Mouse (Mus musculus) MEL (cell line): ENCODE results near the gene Tmem266. TPM values are rescaled to one million over a fixed set of nuclear protein-coding genes. Genes with fewer than 3 reads are reported as not detected.

Source experiments
- DNase-seq: peaks from one replicate; pipeline ENCODE4 v3.0.0; 2011; ENCODE audit warnings: low read depth, low spot score
- H3K27ac ChIP-seq: 2 replicates; pipeline ENCODE4 v1.5.1; 2012; ENCODE audit warnings: low read depth, mild to moderate bottlenecking, control low read depth, low read length, moderate library complexity; ENCODE audit not compliant: control insufficient read depth
- H3K27me3 ChIP-seq, 2 experiments: fragments of 150-350 bp in 1 of 2; sonication (generic) in 1 of 2; 2 replicates each; pipeline ENCODE4 v1.6.1; 2012; ENCODE audit warnings: low read length in 2 of 2, mild to moderate bottlenecking in 2 of 2, improper control_type of control experiment in 1 of 2, moderate library complexity in 1 of 2; ENCODE audit not compliant: insufficient read depth in 2 of 2, control insufficient read depth in 1 of 2
- H3K36me3 ChIP-seq, 2 experiments: 2 replicates each; pipeline ENCODE4 v1.6.1; 2012 to 2014; ENCODE audit warnings: low read length in 2 of 2, improper control_type of control experiment in 1 of 2, inconsistent platforms in 1 of 2, mild to moderate bottlenecking in 1 of 2; ENCODE audit not compliant: insufficient read depth in 2 of 2, control insufficient read depth in 1 of 2
- H3K4me1 ChIP-seq, 2 experiments: fragments of 150-350 bp in 1 of 2; sonication (generic) in 1 of 2; 2 replicates each; pipeline ENCODE4 v1.6.1; 2012; ENCODE audit warnings: low read length in 2 of 2, improper control_type of control experiment in 1 of 2, mild to moderate bottlenecking in 1 of 2; ENCODE audit not compliant: insufficient read depth in 2 of 2, control insufficient read depth in 1 of 2
- H3K4me3 ChIP-seq, 2 experiments: fragments of 150-350 bp in 1 of 2; sonication (generic) in 1 of 2; 2 replicates each; pipeline ENCODE4 v1.5.1; 2012; ENCODE audit warnings: low read depth in 2 of 2, low read length in 2 of 2, mild to moderate bottlenecking in 2 of 2, moderate library complexity in 2 of 2, control low read depth in 1 of 2, improper control_type of control experiment in 1 of 2; ENCODE audit not compliant: control insufficient read depth in 1 of 2, insufficient read depth in 1 of 2
- H3K79me2 ChIP-seq: 2 replicates; pipeline ENCODE4 v1.6.1; 2012; ENCODE audit warnings: mild to moderate bottlenecking, low read length, moderate library complexity; ENCODE audit not compliant: control insufficient read depth, poor library complexity, insufficient read depth
- H3K9ac ChIP-seq: 2 replicates; pipeline ENCODE4 v1.6.1; 2012; ENCODE audit warnings: low read depth, mild to moderate bottlenecking, control low read depth, low read length, moderate library complexity; ENCODE audit not compliant: control insufficient read depth, poor library complexity, severe bottlenecking
- H3K9me3 ChIP-seq: fragments of 150-350 bp; sonication (generic); replicated peaks from 2 replicates; pipeline ENCODE4 v1.6.1; 2012; ENCODE audit warnings: mild to moderate bottlenecking, low read length, improper control_type of control experiment, moderate library complexity; ENCODE audit not compliant: insufficient read depth
- BHLHE40 ChIP-seq: IDR thresholded peaks from 2 replicates; pipeline ENCODE4 v1.6.1; 2012; ENCODE audit warnings: low read depth, mild to moderate bottlenecking, inconsistent platforms, low read length, improper control_type of control experiment, borderline replicate concordance
- CHD1 ChIP-seq: IDR thresholded peaks from 2 replicates; pipeline ENCODE4 v1.6.1; 2012; ENCODE audit warnings: low read depth, mild to moderate bottlenecking, inconsistent platforms, low read length, improper control_type of control experiment
- CHD2 ChIP-seq: IDR thresholded peaks from 2 replicates; pipeline ENCODE4 v1.6.1; 2011; ENCODE audit warnings: low read length, improper control_type of control experiment
- CTCF ChIP-seq, 3 experiments: IDR thresholded peaks in 2 of 3; conservative IDR thresholded peaks in 1 of 3; 2 replicates each; pipeline ENCODE4 v1.5.1; 2011 to 2012; ENCODE audit warnings: low read length in 3 of 3, low read depth in 2 of 3, mild to moderate bottlenecking in 2 of 3, improper control_type of control experiment in 1 of 3, inconsistent platforms in 1 of 3, mixed read lengths in 1 of 3, moderate library complexity in 1 of 3; ENCODE audit not compliant: control insufficient read depth in 1 of 3, insufficient read depth in 1 of 3, poor library complexity in 1 of 3, severe bottlenecking in 1 of 3
- E2F4 ChIP-seq: IDR thresholded peaks from 2 replicates; pipeline ENCODE4 v1.6.1; 2011; ENCODE audit warnings: low read depth, low read length, improper control_type of control experiment, borderline replicate concordance
- ELF1 ChIP-seq: IDR thresholded peaks from 2 replicates; pipeline ENCODE4 v1.6.1; 2014; ENCODE audit warnings: low read depth, mild to moderate bottlenecking, inconsistent platforms, low read length, improper control_type of control experiment, moderate library complexity
- EP300 ChIP-seq, 2 experiments: IDR thresholded peaks; 2 replicates each; pipeline ENCODE4 v1.6.1; 2011; ENCODE audit warnings: improper control_type of control experiment in 2 of 2, low read length in 2 of 2, low read depth in 1 of 2, mild to moderate bottlenecking in 1 of 2
- ETS1 ChIP-seq: IDR thresholded peaks from 2 replicates; pipeline ENCODE4 v1.6.1; 2012; ENCODE audit warnings: low read depth, mild to moderate bottlenecking, inconsistent platforms, low read length, improper control_type of control experiment, moderate library complexity
- HCFC1 ChIP-seq: IDR thresholded peaks from 2 replicates; pipeline ENCODE4 v1.6.1; 2012; ENCODE audit warnings: low read depth, mild to moderate bottlenecking, inconsistent platforms, low read length, improper control_type of control experiment, moderate library complexity
- KAT2A ChIP-seq: conservative IDR thresholded peaks from 2 replicates; pipeline ENCODE4 v1.6.1; 2012; ENCODE audit warnings: low read depth, low read length, improper control_type of control experiment, inconsistent platforms
- MAZ ChIP-seq: IDR thresholded peaks from 2 replicates; pipeline ENCODE4 v1.6.1; 2012; ENCODE audit warnings: low read depth, mild to moderate bottlenecking, inconsistent platforms, low read length, improper control_type of control experiment
- MEF2A ChIP-seq: IDR thresholded peaks from 2 replicates; pipeline ENCODE4 v1.6.1; 2014; ENCODE audit warnings: low read depth, mild to moderate bottlenecking, inconsistent platforms, low read length, improper control_type of control experiment; ENCODE audit not compliant: poor library complexity, insufficient replicate concordance, severe bottlenecking; ENCODE audit errors: extremely low read depth
- MXI1 ChIP-seq: IDR thresholded peaks from 2 replicates; pipeline ENCODE4 v1.6.1; 2011; ENCODE audit warnings: mild to moderate bottlenecking, low read depth, low read length, improper control_type of control experiment
- MYB ChIP-seq: IDR thresholded peaks from 2 replicates; pipeline ENCODE4 v1.6.1; 2011; ENCODE audit warnings: mild to moderate bottlenecking, low read depth, low read length, improper control_type of control experiment
- NELFE ChIP-seq: IDR thresholded peaks from 2 replicates; pipeline ENCODE4 v1.6.1; 2011; ENCODE audit warnings: low read depth, low read length, improper control_type of control experiment
- POLR2A ChIP-seq, 2 experiments: IDR thresholded peaks; 2 replicates each; pipeline ENCODE4 v1.6.1; 2011 to 2012; ENCODE audit warnings: low read length in 2 of 2, mild to moderate bottlenecking in 2 of 2, control low read depth in 1 of 2, improper control_type of control experiment in 1 of 2, low read depth in 1 of 2, moderate library complexity in 1 of 2; ENCODE audit not compliant: control insufficient read depth in 1 of 2, insufficient read depth in 1 of 2, poor library complexity in 1 of 2
- POLR2AphosphoS2 ChIP-seq: IDR thresholded peaks from 2 replicates; pipeline ENCODE4 v1.6.1; 2011; ENCODE audit warnings: low read length, improper control_type of control experiment
- RCOR1 ChIP-seq: IDR thresholded peaks from 2 replicates; pipeline ENCODE4 v1.6.1; 2012; ENCODE audit warnings: low read depth, mild to moderate bottlenecking, inconsistent platforms, low read length, improper control_type of control experiment
- TBP ChIP-seq: IDR thresholded peaks from 2 replicates; pipeline ENCODE4 v1.8.0; 2011; ENCODE audit warnings: low read depth, low read length, improper control_type of control experiment
- TCF12 ChIP-seq: IDR thresholded peaks from 2 replicates; pipeline ENCODE4 v1.6.1; 2014; ENCODE audit warnings: low read depth, mild to moderate bottlenecking, inconsistent platforms, low read length, improper control_type of control experiment, moderate library complexity
- USF1 ChIP-seq: IDR thresholded peaks from 2 replicates; pipeline ENCODE4 v1.6.1; 2014; ENCODE audit warnings: low read depth, mild to moderate bottlenecking, inconsistent platforms, low read length, improper control_type of control experiment, moderate library complexity
- USF2 ChIP-seq, 2 experiments: IDR thresholded peaks; 2 replicates each; pipeline ENCODE4 v1.6.1; 2011 to 2012; ENCODE audit warnings: improper control_type of control experiment in 2 of 2, low read length in 2 of 2, borderline replicate concordance in 1 of 2, inconsistent platforms in 1 of 2, low read depth in 1 of 2, mild to moderate bottlenecking in 1 of 2; ENCODE audit not compliant: insufficient read depth in 1 of 2
- ZKSCAN1 ChIP-seq: IDR thresholded peaks from 2 replicates; pipeline ENCODE4 v1.6.1; 2012; ENCODE audit warnings: low read depth, mild to moderate bottlenecking, inconsistent platforms, low read length, improper control_type of control experiment, moderate library complexity
- ZMIZ1 ChIP-seq: IDR thresholded peaks from 2 replicates; pipeline ENCODE4 v1.6.1; 2012; ENCODE audit warnings: low read depth, mild to moderate bottlenecking, inconsistent platforms, low read length, improper control_type of control experiment, moderate library complexity
- ZNF384 ChIP-seq: IDR thresholded peaks from 2 replicates; pipeline ENCODE4 v1.6.1; 2012; ENCODE audit warnings: low read depth, mild to moderate bottlenecking, inconsistent platforms, low read length, improper control_type of control experiment
- polyA plus RNA-seq, 2 experiments: library from polyadenylated mRNA; stranded (reverse) in 1 of 2; unstranded in 1 of 2; fragments of >175 nt in 1 of 2; fragments of >200 nt in 1 of 2; gene quantifications; 2 replicates each; pipeline versions ENCODE4 v1.2.1 to v1.2.4; 2012; ENCODE audit warnings: low replicate concordance in 2 of 2, low read depth in 1 of 2; ENCODE audit not compliant: insufficient read length in 2 of 2, insufficient read depth in 1 of 2, missing spikeins in 1 of 2
- total RNA-seq: library from RNA; depleted of rRNA; stranded (reverse); fragments of 300-350 nt; gene quantifications from 2 replicates; pipeline ENCODE4 v1.2.3, GENCODE M21; 2012

Gene Tmem266
- total and polyA plus RNA-seq, 3 experiments = not detected

- DNase-seq = no peak
- no peak overlapping the region for H3K27ac ChIP-seq
- no peaks in the 10 kb centered on the region for H3K36me3 ChIP-seq
- H3K9ac ChIP-seq = no peak overlapping the region
- H3K4me1 ChIP-seq = no peaks in the 10 kb centered on the region
- no peak overlapping the region for H3K4me3 ChIP-seq
- H3K79me2 ChIP-seq = no peaks in the 10 kb centered on the region
- H3K27me3 ChIP-seq = peaks cover 0 to 10% of the 10 kb centered on the region in 2 experiments; a peak in 3 of 4 replicates
- TF ChIP-seq CHD1 (no peak), BHLHE40 (no peak), CHD2 (no peak), TBP (no peak), ELF1 (no peak), RCOR1 (no peak), EP300 (IDR thresholded peaks at IDR 0.05; ENCODE audit: low read depth in 1 of 2, low read length in 2 of 2) (no peak), HCFC1 (no peak), POLR2A (IDR thresholded peaks at IDR 0.05; ENCODE audit: control insufficient read depth in 1 of 2, insufficient read depth in 1 of 2, low read depth in 1 of 2, low read length in 2 of 2, poor library complexity in 1 of 2) (no peak), ZKSCAN1 (no peak), CTCF (IDR thresholded peaks at IDR 0.05 in 2 of 3, conservative IDR thresholded peaks at IDR 0.05 in 1 of 3; ENCODE audit: control insufficient read depth in 1 of 3, insufficient read depth in 1 of 3, low read depth in 2 of 3, low read length in 3 of 3, poor library complexity in 1 of 3, severe bottlenecking in 1 of 3) (no peak)
- TF ChIP-seq, all 39 proteins: peak for 0
- H3K9me3 ChIP-seq = no peaks in the 10 kb centered on the region
Measured at GRCm38 (mm10) chr9:55404256-55404655, 77.5 kb downstream of the Tmem266 start.

GRCm38 (mm10) chr9:55404976-55405702 lies 78.4 kb downstream of the Tmem266 start:
- peaks cover 0 to 4% of the 10 kb centered on the region in 2 experiments; a peak in 3 of 4 replicates for H3K27me3 ChIP-seq
- H3K4me1 ChIP-seq = no peaks in the 10 kb centered on the region
- H3K9me3 ChIP-seq = no peaks in the 10 kb centered on the region
- TF ChIP-seq MXI1 (no peak), ETS1 (no peak), E2F4 (no peak), USF1 (no peak), POLR2AphosphoS2 (no peak), KAT2A (no peak), MYB (no peak), CHD2 (no peak), TBP (no peak), MEF2A (no peak), ZKSCAN1 (no peak), ZNF384 (no peak), POLR2A (IDR thresholded peaks at IDR 0.05; ENCODE audit: control insufficient read depth in 1 of 2, insufficient read depth in 1 of 2, low read depth in 1 of 2, low read length in 2 of 2, poor library complexity in 1 of 2) (no peak), TCF12 (no peak), HCFC1 (no peak), MAZ (no peak), NELFE (no peak), ZMIZ1 (no peak), USF2 (IDR thresholded peaks at IDR 0.05; ENCODE audit: borderline replicate concordance in 1 of 2, insufficient read depth in 1 of 2, low read depth in 1 of 2, low read length in 2 of 2) (no peak), BHLHE40 (no peak)
- H3K27ac ChIP-seq = no peak overlapping the region
- H3K4me3 ChIP-seq = no peak overlapping the region
- no peak overlapping the region for H3K9ac ChIP-seq
- H3K79me2 ChIP-seq = no peaks in the 10 kb centered on the region
- DNase-seq = no peak
- H3K36me3 ChIP-seq = no peaks in the 10 kb centered on the region
